Mouse (Mus musculus) CH12.LX (cell line): Measurements from ENCODE around the gene Fbxo42. TPM values are rescaled to one million over a fixed set of nuclear protein-coding genes. Genes with fewer than 3 reads are reported as not detected.

Experiments used
- DNase-seq: peaks from one replicate; pipeline ENCODE4 v3.0.0-alpha.2; 2013; ENCODE audit errors: extremely low read depth
- H3K27ac ChIP-seq: 2 replicates; pipeline ENCODE4 v1.5.1; 2012; ENCODE audit warnings: low read depth, mild to moderate bottlenecking, control low read depth, moderate library complexity; ENCODE audit not compliant: insufficient read depth
- H3K27me3 ChIP-seq: replicated peaks from 2 replicates; pipeline ENCODE3; 2012; ENCODE audit warnings: inconsistent platforms
- H3K36me3 ChIP-seq, 2 experiments: replicated peaks in 1 of 2; 2 replicates each; pipeline versions ENCODE3 to v1.6.1; 2012; ENCODE audit warnings: inconsistent platforms in 1 of 2, low read length in 1 of 2, mild to moderate bottlenecking in 1 of 2, mixed read lengths in 1 of 2, moderate library complexity in 1 of 2; ENCODE audit not compliant: control insufficient read depth in 1 of 2, insufficient read depth in 1 of 2
- H3K4me1 ChIP-seq, 2 experiments: 2 replicates each; pipeline ENCODE4 v1.6.1; 2012; ENCODE audit warnings: inconsistent platforms in 1 of 2, moderate library complexity in 1 of 2; ENCODE audit not compliant: insufficient read depth in 2 of 2, control insufficient read depth in 1 of 2
- H3K4me2 ChIP-seq: 2 replicates; pipeline ENCODE4 v1.6.1; 2012; ENCODE audit warnings: low read depth, mild to moderate bottlenecking, control low read depth; ENCODE audit not compliant: poor library complexity, insufficient read depth, severe bottlenecking
- H3K4me3 ChIP-seq, 3 experiments: fragments of 150-350 bp in 1 of 3; sonication (generic) in 1 of 3; replicated peaks in 1 of 3; 2 replicates each; pipeline versions ENCODE3 to v1.5.1; 2011 to 2012; ENCODE audit warnings: low read depth in 2 of 3, low read length in 2 of 3, mild to moderate bottlenecking in 2 of 3, moderate library complexity in 2 of 3, control low read depth in 1 of 3, improper control_type of control experiment in 1 of 3, inconsistent platforms in 1 of 3, mixed read lengths in 1 of 3; ENCODE audit not compliant: poor library complexity in 1 of 3
- H3K79me2 ChIP-seq: replicated peaks from 2 replicates; pipeline ENCODE4 v1.6.1; 2012; ENCODE audit warnings: mild to moderate bottlenecking, moderate library complexity; ENCODE audit not compliant: control insufficient read depth, poor library complexity, insufficient read depth, severe bottlenecking; ENCODE audit errors: extremely low read depth
- H3K9ac ChIP-seq: 2 replicates; pipeline ENCODE4 v1.6.1; 2012; ENCODE audit warnings: low read depth, mild to moderate bottlenecking, control low read depth, moderate library complexity; ENCODE audit not compliant: insufficient read depth
- H3K9me3 ChIP-seq: replicated peaks from 2 replicates; pipeline ENCODE3; 2012; ENCODE audit warnings: low read length, inconsistent platforms, mixed read lengths
- BHLHE40 ChIP-seq: IDR thresholded peaks from 2 replicates; pipeline ENCODE4 v1.6.1; 2011; ENCODE audit warnings: mild to moderate bottlenecking, low read depth, low read length, improper control_type of control experiment
- CTCF ChIP-seq, 2 experiments: IDR thresholded peaks in 1 of 2; conservative IDR thresholded peaks in 1 of 2; 2 replicates each; pipeline ENCODE4 v1.5.1; 2011 to 2012; ENCODE audit warnings: low read depth in 2 of 2, low read length in 2 of 2, improper control_type of control experiment in 1 of 2, inconsistent platforms in 1 of 2, mild to moderate bottlenecking in 1 of 2, moderate library complexity in 1 of 2
- EP300 ChIP-seq: IDR thresholded peaks from 2 replicates; pipeline ENCODE4 v1.6.1; 2011; ENCODE audit warnings: low read length, improper control_type of control experiment
- ETS1 ChIP-seq: conservative IDR thresholded peaks from 2 replicates; pipeline ENCODE4 v1.6.1; 2012; ENCODE audit warnings: low read depth, mild to moderate bottlenecking, inconsistent platforms, low read length, improper control_type of control experiment, moderate library complexity
- HCFC1 ChIP-seq: IDR thresholded peaks from 2 replicates; pipeline ENCODE4 v1.6.1; 2012; ENCODE audit warnings: low read depth, mild to moderate bottlenecking, inconsistent platforms, low read length, improper control_type of control experiment
- KAT2A ChIP-seq: IDR thresholded peaks from 2 replicates; pipeline ENCODE4 v1.6.1; 2012; ENCODE audit warnings: low read length, improper control_type of control experiment, inconsistent platforms; ENCODE audit not compliant: insufficient replicate concordance
- MAZ ChIP-seq: IDR thresholded peaks from 2 replicates; pipeline ENCODE4 v1.6.1; 2012; ENCODE audit warnings: low read depth, mild to moderate bottlenecking, inconsistent platforms, low read length, improper control_type of control experiment, moderate library complexity
- MEF2A ChIP-seq: IDR thresholded peaks from 2 replicates; pipeline ENCODE4 v1.6.1; 2014; ENCODE audit warnings: low read depth, mild to moderate bottlenecking, inconsistent platforms, low read length, improper control_type of control experiment, borderline replicate concordance
- MYC ChIP-seq: IDR thresholded peaks from 2 replicates; pipeline ENCODE4 v1.6.1; 2011; ENCODE audit warnings: low read depth, mild to moderate bottlenecking, improper control_type of control experiment, low read length
- NELFE ChIP-seq: IDR thresholded peaks from 2 replicates; pipeline ENCODE4 v1.6.1; 2011; ENCODE audit warnings: low read depth, low read length, improper control_type of control experiment
- NRF1 ChIP-seq: IDR thresholded peaks from 2 replicates; pipeline ENCODE4 v1.6.1; 2014; ENCODE audit warnings: low read depth, mild to moderate bottlenecking, inconsistent platforms, low read length, improper control_type of control experiment, moderate library complexity
- SMC3 ChIP-seq: IDR thresholded peaks from 2 replicates; pipeline ENCODE4 v1.6.1; 2011; ENCODE audit warnings: low read depth, low read length, improper control_type of control experiment
- TBP ChIP-seq: conservative IDR thresholded peaks from 2 replicates; pipeline ENCODE4 v1.6.1; 2011; ENCODE audit warnings: low read depth, low read length, improper control_type of control experiment
- TCF12 ChIP-seq: IDR thresholded peaks from 2 replicates; pipeline ENCODE4 v1.6.1; 2014; ENCODE audit warnings: low read depth, mild to moderate bottlenecking, inconsistent platforms, low read length, improper control_type of control experiment
- ZKSCAN1 ChIP-seq: IDR thresholded peaks from 2 replicates; pipeline ENCODE4 v1.6.1; 2012; ENCODE audit warnings: low read depth, inconsistent platforms, low read length, improper control_type of control experiment, borderline replicate concordance
- ZMIZ1 ChIP-seq: IDR thresholded peaks from 2 replicates; pipeline ENCODE4 v1.6.1; 2012; ENCODE audit warnings: low read depth, mild to moderate bottlenecking, inconsistent platforms, low read length, improper control_type of control experiment
- dilution Hi-C: fragments of 300-500 bp; cut with MboI; formaldehyde crosslinking; loops from 2 replicates; pipeline ENCODE4 v1.14.3; 2020; ENCODE audit warnings: low sequenced_read_pairs; ENCODE audit not compliant: extremely low pct_unique_long_range_greater_than_20kb, extremely low pct_ligation_motif_present
- in situ Hi-C: fragments of 300-500 bp; cut with MboI; formaldehyde crosslinking; loops from 3 replicates; pipeline ENCODE4 v1.14.3; 2019; ENCODE audit warnings: low sequenced_read_pairs, low pct_ligation_motif_present, low pct_unique_long_range_greater_than_20kb, mixed read lengths
- polyA plus RNA-seq: library from polyadenylated mRNA; unstranded; fragments of >175 nt; gene quantifications from 2 replicates; pipeline ENCODE4 v1.2.1, GENCODE M21; 2012; ENCODE audit warnings: low read depth; ENCODE audit not compliant: insufficient read length
- total RNA-seq, 2 experiments: library from RNA; depleted of rRNA; stranded (reverse); fragments of 300-350 nt in 1 of 2; fragments of >200 nt in 1 of 2; gene quantifications; 2 replicates each; pipeline ENCODE4 v1.2.3; 2012 to 2014

Fbxo42 gene
- total and polyA plus RNA-seq, 3 experiments, result 9.8 to 16.5 (median 14.4) TPM

DNA sequence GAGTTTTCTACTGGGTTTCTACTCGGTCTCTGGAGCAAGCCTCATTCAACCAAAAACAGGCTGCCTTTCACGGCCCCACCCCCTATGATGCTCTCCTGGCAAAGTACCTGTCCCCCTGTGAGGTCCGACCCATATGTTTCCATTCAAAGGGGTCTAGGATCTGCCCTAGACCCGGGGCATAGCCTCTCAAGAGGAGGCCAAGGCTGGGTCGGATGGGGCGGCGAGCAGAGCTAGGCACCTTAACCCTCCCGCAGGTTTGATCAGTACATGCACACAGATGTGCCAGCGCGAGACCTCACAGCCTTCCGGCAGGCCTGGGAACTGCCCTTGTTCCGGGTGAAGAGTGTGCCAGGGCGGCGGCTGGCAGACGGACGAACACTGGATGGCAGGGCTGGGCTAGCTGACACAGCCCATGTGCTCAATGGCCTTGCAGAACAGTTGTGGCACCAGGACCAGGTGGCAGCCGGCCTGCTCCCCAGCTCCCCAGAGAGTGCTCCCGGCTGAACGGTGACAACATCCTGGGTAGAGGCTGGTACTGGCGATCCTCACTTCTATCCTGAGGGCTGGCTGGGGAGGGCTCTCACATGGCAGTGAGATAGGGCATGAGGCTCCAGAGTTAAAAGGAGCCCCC, 72.0 kb downstream of the Fbxo42 start:
- in situ Hi-C loops (loop anchor here (10.0 kb wide), 1 partner anchor 75 kb away; the partner anchor contains the start of gene Fbxo42), dilution Hi-C loops (no loop called here)
- TF ChIP-seq BHLHE40 (no peak), ETS1 (no peak), SMC3 (no peak)
- H3K9me3 ChIP-seq, result peaks cover 3% of the 10 kb centered on the region
- H3K79me2 ChIP-seq, result no peaks in the 10 kb centered on the region
- H3K4me3 ChIP-seq, result no peak overlapping the region
- H3K9ac ChIP-seq, result no peak overlapping the region
- H3K36me3 ChIP-seq, result peaks cover 16 to 41% of the 10 kb centered on the region in 2 experiments
- H3K27ac ChIP-seq, result no peak overlapping the region
- H3K4me2 ChIP-seq, result no peak overlapping the region
- peaks cover 0 to 3% of the 10 kb centered on the region in 2 experiments; a peak in 2 of 4 replicates for H3K4me1 ChIP-seq
- no peaks in the 10 kb centered on the region for H3K27me3 ChIP-seq
- no peak for DNase-seq

DNA sequence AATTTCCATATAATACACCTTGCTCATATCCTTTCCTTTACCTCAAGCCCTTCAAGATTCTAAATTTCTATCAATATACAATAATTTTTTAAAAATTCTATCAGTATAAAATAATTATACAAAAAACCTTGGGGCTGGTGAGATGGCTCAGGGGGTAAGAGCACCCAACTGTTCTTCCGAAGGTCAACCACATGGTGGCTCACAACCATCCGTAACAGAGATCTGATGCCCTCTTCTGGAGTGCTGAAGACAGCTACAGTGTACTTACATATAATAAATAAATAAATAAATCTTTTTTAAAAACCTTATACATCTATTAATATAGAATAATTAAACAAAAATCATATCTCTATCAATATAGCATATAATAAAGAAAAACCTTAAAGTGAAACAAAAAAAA, 74.1 kb downstream of the Fbxo42 start:
- H3K9me3 ChIP-seq, result peaks cover 3% of the 10 kb centered on the region
- no peaks in the 10 kb centered on the region for H3K4me1 ChIP-seq
- in situ Hi-C loops (no loop called here), dilution Hi-C loops (no loop called here)
- no peak overlapping the region for H3K4me3 ChIP-seq
- H3K27ac ChIP-seq, result no peak overlapping the region
- H3K36me3 ChIP-seq, result peaks cover 16 to 42% of the 10 kb centered on the region in 2 experiments
- no peak overlapping the region for H3K4me2 ChIP-seq
- no peaks in the 10 kb centered on the region for H3K79me2 ChIP-seq
- H3K27me3 ChIP-seq, result no peaks in the 10 kb centered on the region
- H3K9ac ChIP-seq, result no peak overlapping the region
- peak; percentile 24 for DNase-seq
- peak in 1 of 2 experiments; percentile 68; a peak in 2 of 4 replicates for TF ChIP-seq CTCF (conservative IDR thresholded peaks at IDR 0.05 in 1 of 2, IDR thresholded peaks at IDR 0.05 in 1 of 2; ENCODE audit: low read depth in 2 of 2, low read length in 2 of 2)
- no peak for TF ChIP-seq EP300
- no peak for TF ChIP-seq ETS1
- no peak for TF ChIP-seq TCF12
- TF ChIP-seq MYC, result no peak
- TF ChIP-seq MEF2A, result no peak
- TF ChIP-seq NRF1, result no peak
- no peak for TF ChIP-seq KAT2A
- no peak for TF ChIP-seq ZMIZ1
- no peak for TF ChIP-seq ZKSCAN1
- no peak for TF ChIP-seq HCFC1
- no peak for TF ChIP-seq TBP
- no peak for TF ChIP-seq NELFE
- TF ChIP-seq SMC3, result 0 out of 2 replicates have a peak, but pooled peaks have one; percentile 6
- TF ChIP-seq MAZ, result no peak
